Mouse (Mus musculus) left cerebral cortex, adult 2 months (tissue): ENCODE measurements at regions not wholly inside any gene's neighbourhood (a gene's known extent, or its start where the extent isn't known, plus 50 kb on each side); places are given as distances from the start of the nearest gene placed in this dataset.
"Not testable (repeated sequence)": the region's sequence is repeated elsewhere in the genome, so short reads cannot be mapped to it uniquely, and the experiment has no call there.

Experiments
- DNase-seq, 2 experiments: peaks; one replicate each; pipeline ENCODE4 v3.0.0; 2021 to 2022; ENCODE audit warnings: low spot score in 2 of 2, mixed read lengths in 1 of 2; ENCODE audit errors: extremely low spot score in 1 of 2
- H3K27ac ChIP-seq: fragments of 200-600 bp; 2 replicates; pipeline ENCODE4 v1.8.1; 2022
- H3K4me3 ChIP-seq: fragments of 200-600 bp; 2 replicates; pipeline ENCODE4 v1.8.1; 2022
- CTCF ChIP-seq: fragments of 200-600 bp; IDR thresholded peaks from 2 replicates; pipeline ENCODE4 v1.8.1; 2022; ENCODE audit warnings: antibody characterized with exemption, mild to moderate bottlenecking, moderate library complexity
- intact Hi-C: fragments of 180-260 bp; cut with DNase I; formaldehyde crosslinking; loops from one replicate; pipeline ENCODE4 v1.15.1; 2025

DNA sequence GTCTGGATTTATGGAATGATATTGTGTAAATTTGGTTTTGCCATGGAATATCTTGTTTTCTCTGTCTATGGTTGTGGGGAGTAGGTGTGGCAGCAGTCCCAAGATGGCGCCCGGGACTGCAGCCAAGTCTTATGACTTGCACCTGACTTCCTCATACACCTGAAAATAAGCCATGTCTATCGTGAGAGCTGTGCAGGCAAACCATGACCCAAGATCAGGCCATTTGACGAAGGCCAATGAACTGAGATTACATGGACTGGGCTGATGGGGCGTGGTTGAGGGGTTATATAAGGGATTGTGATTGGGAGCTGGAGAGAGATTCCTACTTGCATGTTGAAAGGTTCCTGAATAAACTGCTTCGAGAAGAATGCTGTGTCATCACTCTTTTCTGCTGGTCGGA is 139.5 kb downstream of the Slc6a15 start:
- H3K27ac ChIP-seq, H3K4me3 ChIP-seq, intact Hi-C loops, DNase-seq: not testable (repeated sequence)

DNA sequence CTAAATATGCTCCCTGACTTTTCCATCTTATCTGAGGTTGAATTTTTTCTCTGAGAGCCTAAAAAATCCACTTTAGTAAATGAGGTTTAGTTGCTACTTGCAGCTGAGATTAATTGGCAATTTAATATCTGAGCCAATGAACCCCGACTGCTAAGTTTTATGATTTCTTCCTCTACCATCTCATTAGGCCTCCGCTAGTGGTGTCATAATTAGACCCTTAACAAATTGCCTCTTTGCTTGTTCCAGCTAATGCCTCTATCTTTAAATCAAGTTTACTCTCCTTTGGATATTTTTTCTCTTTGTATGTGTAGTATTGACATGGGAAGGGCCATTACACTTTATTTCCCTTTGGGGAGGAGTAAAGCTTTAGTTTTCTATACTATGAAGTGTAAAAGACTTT is 176.9 kb downstream of the Slc6a15 start:
- intact Hi-C loops, result no loop called here
- DNase-seq, result no peak
- H3K4me3 ChIP-seq, result no peak overlapping the region
- no peak overlapping the region for H3K27ac ChIP-seq
- TF ChIP-seq CTCF, result no peak

DNA sequence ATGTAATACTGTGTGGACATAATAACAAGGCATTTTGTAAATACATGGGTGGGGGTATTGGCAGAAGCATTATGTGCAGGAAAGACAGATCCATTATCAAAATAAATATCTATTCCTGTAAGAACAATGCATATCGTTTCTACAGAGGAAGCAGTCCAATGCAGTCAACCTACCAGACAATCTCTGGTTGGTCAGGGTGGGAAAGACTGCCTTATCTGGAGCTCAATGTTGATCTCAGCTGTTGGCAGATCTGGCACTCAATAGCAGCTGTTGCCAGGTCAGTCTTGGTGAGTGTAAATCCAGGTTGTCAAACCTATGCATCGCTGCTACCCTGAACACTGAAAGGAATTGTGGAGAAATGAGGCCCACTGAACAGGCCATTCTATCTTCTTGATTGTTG is 181.9 kb downstream of the Slc6a15 start:
- no peak for TF ChIP-seq CTCF
- intact Hi-C loops, result no loop called here
- Histone ChIP-seq H3K4me3 (no peak overlapping the region), H3K27ac (no peak overlapping the region)
- DNase-seq, result no peak

DNA sequence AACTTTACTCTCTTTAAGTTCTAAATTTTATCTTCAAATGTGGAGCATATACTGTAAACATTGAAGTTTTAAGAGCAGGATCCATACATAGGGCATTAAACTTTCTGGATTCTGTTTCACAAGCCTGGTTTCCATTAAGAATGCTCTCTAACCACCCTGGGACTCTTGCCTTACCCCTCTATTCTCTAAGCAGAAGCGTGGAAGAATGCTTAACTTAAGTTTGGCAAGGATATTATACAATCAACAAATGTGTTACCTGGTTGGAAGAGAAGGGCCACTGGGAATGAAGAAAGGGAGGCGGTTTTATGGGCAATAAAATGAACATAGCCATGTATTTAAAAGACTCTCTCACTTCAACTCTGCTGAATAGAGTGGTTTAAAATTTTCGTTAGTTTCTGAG is 217.5 kb downstream of the Slc6a15 start:
- no peak for DNase-seq
- Histone ChIP-seq H3K27ac (no peak overlapping the region), H3K4me3 (no peak overlapping the region)
- intact Hi-C loops, result no loop called here
- TF ChIP-seq CTCF, result no peak

DNA sequence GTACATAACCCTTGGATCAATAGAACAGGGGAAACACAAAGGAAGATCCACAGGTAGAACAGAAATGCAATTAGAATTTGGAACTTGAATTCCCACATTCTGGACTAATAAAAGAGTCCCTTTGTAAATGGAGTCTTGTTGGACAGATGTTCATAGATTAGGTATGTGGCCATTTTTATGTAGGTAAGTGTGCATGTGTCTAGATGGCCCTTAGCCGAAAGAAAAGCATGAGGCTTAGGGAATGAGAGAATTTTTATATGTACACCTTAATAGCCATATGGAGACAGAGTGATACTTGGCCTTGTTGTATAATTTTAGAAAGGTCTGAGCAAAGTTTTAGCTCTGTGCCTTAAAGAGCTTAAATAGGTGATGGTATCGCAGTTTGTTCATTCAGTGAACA is 217.9 kb downstream of the Slc6a15 start:
- intact Hi-C loops, result no loop called here
- DNase-seq, result no peak
- H3K27ac ChIP-seq, result no peak overlapping the region
- no peak overlapping the region for H3K4me3 ChIP-seq
- TF ChIP-seq CTCF, result no peak

DNA sequence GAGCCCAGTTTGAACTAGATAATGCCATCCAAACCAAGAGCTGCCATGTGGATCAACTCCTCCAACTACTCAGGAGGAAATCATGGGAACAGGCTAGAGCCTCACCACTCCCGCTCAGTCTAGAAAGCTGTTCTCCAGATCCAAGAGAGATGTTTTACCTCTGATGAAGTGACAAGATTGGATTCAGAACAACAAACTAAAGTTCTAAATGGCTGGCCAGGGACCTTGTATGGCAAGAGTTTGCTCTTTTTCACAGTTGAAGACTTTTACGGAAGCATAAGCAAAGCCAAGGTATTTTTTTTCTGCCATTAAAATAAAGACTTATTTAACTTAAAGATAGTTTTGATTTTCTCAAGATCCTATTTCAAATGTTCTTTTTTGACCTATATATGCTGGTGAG is 224.4 kb downstream of the Slc6a15 start:
- no peak overlapping the region for H3K4me3 ChIP-seq
- TF ChIP-seq CTCF, result no peak
- H3K27ac ChIP-seq, result no peak overlapping the region
- DNase-seq, result no peak
- intact Hi-C loops, result no loop called here

DNA sequence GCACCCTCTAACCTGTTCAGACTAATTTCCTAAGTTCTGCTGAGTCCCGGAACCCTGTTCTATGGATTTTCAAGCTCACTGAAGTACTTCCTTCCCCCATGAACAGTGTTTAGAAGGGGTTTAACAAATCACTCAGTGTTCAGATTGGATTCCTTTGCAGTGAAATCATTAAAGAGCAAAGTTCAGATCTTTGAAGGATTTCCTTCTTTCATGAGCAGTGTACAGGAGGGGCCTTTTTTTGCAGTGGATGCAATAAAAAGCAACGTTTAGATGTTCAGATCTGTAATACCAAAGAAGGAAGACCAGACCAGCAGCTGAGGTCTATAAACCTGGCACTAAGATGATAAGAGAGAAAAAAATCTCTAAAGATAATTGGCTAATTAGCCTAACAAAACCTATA is 273.6 kb downstream of the Slc6a15 start:
- H3K27ac ChIP-seq, result no peak overlapping the region
- no peak for TF ChIP-seq CTCF
- no peak overlapping the region for H3K4me3 ChIP-seq
- no peak for DNase-seq
- intact Hi-C loops, result no loop called here

DNA sequence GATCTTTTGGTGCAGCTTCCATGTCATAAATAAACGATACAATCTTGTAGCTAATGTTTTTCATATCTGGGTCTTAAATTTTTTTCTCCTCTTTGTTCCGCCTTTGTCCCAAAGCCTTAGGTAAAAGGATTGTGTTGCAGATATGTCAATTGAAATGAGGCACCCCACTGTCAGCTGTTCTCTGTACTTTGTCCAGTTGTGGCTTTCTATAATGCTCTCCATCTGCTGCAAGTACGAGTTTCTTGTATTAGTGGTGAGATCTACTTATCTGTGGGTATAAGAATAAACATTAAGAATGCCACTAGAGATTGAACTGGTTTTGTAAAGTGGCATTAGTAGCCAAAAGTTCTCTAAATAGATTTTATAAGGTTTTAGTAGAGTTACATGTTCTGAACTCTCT is 282.3 kb downstream of the Slc6a15 start:
- intact Hi-C loops, result no loop called here
- TF ChIP-seq CTCF, result no peak
- no peak for DNase-seq
- no peak overlapping the region for H3K4me3 ChIP-seq
- no peak overlapping the region for H3K27ac ChIP-seq

DNA sequence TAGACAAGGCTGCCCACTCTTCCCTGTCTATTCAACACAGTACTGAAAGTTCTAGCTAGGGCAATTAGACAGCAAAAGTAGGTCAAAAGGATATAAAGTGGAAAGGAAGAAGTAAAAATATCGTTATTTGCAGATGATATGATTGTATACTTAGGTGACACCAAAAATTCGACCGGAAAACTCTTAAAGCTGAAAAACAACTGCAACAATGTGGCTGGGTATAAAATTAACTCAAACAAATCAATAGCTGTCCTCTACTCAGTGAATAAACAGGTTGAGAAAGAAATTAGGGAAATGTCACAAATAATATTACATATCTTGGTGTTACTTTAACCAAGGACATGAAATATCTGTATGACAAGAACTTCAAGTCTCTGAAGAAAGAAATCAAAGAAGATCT is 305.5 kb downstream of the Slc6a15 start:
- H3K4me3 ChIP-seq, result no peak overlapping the region
- TF ChIP-seq CTCF, result no peak
- intact Hi-C loops, result no loop called here
- H3K27ac ChIP-seq, result no peak overlapping the region
- DNase-seq, result no peak

DNA sequence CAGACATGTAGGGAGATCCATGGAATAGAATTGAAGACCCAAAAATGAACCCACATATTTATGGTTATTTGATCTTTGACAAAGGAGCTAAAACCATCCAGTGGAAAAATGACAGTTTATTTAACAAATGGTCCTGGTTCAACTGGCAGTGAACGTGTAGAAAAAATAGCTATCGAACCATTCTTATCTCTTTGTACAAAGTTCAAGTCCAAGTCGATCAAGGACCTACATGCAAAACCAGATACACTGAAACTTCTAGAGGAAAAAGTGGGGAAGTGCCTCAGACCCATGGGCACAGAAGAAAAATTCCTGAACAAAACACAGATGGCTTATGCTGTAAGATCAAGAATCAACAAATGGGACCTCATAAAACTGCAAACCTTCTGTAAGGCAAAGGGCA is 306.2 kb downstream of the Slc6a15 start:
- intact Hi-C loops, result no loop called here
- no peak for DNase-seq
- no peak overlapping the region for H3K4me3 ChIP-seq
- TF ChIP-seq CTCF, result no peak
- H3K27ac ChIP-seq, result no peak overlapping the region

DNA sequence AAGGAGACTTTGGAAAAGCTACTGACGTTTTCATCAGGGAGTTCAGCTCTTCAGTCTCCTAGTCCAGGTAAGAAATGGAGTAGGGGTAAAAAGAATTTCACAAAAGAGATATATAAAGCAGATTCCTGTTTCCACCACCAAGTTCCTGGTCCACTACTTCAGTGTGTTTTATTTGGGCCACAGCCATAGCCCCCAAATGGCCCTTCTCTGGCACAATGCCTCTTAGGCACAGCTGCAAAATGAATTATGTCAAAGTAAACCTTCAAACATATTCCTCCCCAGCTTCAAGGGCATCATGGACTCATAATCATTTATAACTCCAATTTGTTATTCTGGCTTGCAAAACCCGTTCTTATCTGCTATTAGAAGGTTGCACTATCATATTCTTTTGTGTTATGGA is 325.1 kb downstream of the Slc6a15 start:
- H3K4me3 ChIP-seq, result no peak overlapping the region
- H3K27ac ChIP-seq, result no peak overlapping the region
- no peak for TF ChIP-seq CTCF
- no peak for DNase-seq
- intact Hi-C loops, result no loop called here

DNA sequence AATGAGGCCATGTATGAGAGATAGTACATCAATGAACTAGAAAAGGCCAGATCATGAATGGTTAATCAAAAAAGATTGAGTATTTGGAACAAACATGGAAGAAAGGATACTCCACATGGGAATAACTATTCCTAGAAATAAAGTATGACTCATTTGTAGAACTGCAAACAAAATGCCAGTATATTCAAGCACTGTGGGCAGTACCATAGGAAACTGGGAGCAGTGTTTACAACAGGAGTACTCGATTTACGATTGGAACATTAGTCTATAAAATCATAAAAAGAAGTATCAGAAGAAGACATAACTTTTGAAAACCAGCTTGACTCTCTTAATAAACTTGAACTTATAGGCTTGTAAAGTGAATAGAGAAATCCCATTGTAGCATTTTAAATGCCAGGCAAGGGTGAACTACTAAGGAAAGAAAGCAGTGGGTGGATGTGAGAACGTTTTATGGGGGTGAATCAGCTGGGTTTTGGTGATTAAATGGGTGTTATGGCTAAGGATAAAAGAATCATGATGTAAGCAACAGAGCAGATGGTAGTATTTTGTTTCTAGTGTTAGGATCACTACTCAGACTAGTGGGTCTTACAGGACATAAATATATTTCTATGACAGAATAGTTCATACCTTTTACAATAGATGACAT is 347.6 kb downstream of the Slc6a15 start:
- intact Hi-C loops, result no loop called here
- H3K27ac ChIP-seq, result no peak overlapping the region
- H3K4me3 ChIP-seq, result no peak overlapping the region
- DNase-seq, result no peak
- no peak for TF ChIP-seq CTCF

DNA sequence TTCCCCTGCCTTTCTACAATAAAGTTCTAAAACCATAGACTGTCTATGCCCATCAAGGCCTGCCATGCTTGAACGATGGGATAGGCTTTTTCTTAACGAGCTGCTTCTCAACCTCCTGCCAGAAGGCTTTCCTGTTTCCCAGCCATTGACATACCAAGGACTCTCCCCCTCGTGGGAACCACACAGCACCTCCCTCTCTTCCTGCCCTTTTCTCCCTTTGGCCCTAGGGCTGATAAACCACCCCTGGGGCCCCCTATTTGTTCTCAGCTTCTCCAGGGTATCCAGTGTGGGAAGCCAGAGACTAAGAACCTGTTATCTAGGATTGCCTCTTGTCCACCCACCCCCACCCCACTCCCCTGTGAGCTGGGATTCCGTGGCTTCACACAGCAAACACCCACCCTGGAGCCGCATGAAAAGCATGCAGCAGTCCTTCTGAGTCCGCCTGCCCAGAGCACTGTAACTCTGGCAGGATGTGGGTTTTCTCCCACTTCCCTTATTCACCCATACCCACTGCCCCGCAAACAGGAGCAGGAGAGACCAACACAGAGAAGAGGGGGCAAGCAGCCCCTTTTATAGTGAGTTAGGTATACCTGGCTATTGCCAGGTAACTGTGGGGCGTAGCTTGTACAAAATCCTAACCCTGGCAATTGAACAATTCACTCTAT is 351.5 kb downstream of the Slc6a15 start:
- no peak for TF ChIP-seq CTCF
- Histone ChIP-seq H3K4me3 (no peak overlapping the region), H3K27ac (no peak overlapping the region)
- DNase-seq, result no peak
- intact Hi-C loops, result no loop called here
